Mouse (Mus musculus) kidney, adult 18-20 months (tissue): Measurements from ENCODE around the gene Gtf2a1l.
A peak's percentile ranks its signal among the peaks of the same experiment; 100 is the strongest.

Source experiments
- DNase-seq: peaks from one replicate; pipeline ENCODE4 v3.0.0; 2021

Gtf2a1l gene

DNA sequence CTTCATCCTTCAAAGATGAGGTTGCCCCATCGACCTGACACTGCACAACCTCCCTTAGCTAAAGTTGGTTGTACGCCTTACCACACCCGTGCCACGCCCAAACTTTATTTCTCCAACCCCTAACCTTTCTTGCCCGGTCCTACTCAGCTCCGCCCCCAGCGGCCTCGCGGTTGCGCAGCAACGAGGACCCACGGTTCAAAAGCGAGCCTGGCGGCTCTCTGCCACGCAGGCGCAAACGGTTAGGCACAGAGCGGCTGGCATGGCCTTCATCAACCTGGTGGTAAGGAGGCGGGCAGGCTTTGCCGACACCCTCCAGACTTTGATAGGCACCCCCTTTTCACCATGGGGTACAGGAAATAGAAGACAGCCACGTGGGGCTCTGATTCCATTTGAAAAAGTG is at the start of gene Gtf2a1l:
Gene Gtf2a1l (plus strand): TSS at position 209 of the 400 bp plus-strand sequence.
- no peak for DNase-seq

DNA sequence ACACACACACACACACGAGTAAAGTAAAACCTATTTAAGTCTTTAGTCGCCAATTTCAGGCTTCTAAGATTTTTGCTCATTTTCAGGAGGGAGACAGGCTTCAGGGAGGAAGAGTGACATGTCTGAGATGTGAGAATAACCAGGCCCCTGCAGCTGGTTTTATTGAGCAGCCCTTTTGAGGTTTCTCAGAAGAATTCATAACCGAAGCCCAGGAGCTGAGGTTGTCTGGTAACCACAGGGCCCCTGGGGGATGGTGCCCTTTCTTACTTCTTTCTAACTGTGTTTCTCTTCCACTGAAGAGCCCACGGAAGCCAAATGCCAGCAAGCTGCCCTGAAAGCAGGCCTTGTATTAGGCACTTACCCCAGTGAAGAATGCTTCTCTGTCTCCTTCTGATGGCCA is 47.5 kb upstream of the Gtf2a1l start:
- DNase-seq = no peak

DNA sequence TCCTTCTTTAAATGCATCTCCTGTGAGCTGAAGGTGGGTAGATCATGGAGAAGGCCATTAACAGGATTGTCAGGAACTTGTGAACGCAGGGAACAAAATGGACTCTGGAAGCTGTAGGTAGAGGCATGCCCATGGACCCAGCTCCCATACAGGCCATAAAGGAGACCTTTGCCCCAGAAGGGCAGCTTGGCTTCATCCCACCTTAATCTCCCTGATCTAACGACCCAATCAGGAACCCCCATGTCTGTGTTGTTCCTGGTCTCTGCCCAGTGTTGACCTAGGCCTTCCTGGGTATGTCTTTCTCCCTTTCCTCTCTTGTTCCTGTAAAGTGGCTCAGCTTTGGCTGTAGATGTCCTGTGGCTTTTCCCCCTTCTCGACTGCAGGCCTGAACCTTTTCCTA is 47.1 kb upstream of the Gtf2a1l start:
- no peak for DNase-seq

DNA sequence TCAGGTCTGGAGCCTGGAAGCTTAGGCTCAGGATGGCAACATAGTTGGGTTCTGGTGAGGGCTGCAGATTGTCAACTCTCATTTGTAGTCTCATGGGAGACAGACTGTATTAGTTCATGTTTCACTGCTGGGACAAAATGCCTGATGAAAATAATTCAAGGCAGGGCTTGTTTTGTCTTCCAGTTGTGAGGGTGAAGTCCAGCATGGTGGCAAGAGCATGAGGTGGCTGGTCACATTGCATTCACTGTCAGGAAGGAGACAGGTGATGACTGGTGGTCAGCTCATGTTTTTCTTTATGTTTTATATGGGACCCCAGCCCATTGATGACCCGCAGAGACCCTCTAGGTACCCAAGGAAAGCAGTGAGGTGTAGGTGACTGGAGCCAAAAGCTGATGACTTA is 45.7 kb upstream of the Gtf2a1l start:
- no peak for DNase-seq

DNA sequence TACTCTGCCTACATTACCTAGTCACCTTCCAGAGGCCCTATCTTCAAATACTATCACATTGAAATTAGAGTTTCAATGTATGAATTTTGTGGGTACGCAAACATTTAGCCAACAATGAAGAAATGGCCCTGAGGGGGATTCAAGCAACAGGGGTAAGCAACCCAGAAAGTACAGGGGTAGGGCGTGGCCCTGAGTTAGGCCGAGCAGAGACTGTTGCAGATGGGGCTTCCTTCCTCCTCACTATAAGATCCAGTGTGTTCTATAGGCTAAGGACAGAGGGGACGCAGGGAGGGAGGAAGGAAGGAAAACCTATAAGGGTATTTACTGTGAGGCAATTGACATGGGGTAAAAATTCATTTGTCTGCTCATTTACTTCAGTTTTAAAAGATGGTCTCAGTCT is 44.1 kb upstream of the Gtf2a1l start:
- no peak for DNase-seq

DNA sequence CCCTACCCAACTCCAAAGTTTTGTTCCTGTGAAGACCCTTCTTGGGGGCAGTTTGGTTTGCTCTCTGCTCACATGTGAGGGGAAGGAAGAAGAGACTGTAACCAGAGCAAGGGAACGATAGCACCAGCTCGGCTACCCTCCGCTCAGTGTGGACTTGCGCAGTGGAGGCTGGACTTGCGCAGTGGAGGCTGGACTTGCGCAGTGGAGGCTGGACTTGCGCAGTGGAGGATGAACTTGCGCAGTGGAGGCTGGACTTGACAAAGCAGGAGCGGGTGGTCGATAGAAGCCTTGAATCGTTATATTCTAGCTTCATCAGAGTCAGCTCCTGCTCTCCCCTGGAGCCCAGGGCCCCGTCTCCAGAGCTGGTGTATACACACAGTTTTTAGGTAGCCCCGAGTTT is 43.1 kb upstream of the Gtf2a1l start:
- no peak for DNase-seq

DNA sequence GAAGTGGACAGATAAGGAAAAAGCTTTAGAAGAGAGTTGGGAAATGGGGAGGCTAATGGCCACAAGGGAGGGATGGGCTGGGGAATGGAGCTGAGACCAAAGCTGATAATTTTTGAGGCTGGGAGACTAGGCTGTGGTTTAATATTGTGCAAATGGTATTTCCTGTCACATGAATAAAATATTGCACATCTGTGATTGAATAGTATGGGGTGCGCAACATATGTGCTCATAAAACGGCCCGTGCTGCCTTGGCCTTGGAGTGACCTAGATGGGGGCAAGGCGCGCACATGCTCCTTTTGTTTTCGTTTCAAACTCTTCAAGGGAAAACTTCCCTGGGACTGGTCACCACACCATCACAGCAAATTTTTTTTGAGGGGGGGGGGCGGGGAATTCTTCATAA is 42.5 kb upstream of the Gtf2a1l start:
- DNase-seq = no peak

DNA sequence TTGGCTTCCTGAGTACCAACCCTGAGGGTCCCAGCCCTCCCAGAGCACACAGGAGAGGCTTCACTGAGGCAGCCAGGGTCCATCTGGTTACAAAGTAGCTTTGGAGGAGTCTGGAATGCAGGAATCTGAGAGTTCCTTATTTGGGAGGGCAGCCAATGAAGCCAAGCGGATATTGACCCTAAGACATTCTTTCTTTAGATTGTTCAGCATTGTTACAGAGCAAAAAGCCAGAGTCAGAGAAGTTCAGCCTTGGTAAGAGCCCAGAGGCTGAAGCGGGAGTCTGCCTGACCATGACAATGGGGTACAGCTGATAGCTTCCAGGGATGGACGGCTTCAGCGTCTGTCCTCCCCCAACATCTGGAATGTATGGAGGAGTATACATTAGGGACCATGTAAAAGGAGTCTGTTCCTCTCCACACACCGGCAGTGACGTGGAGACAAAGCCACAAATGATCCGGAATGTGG is 42.1 kb upstream of the Gtf2a1l start:
- peak; percentile 39 for DNase-seq

DNA sequence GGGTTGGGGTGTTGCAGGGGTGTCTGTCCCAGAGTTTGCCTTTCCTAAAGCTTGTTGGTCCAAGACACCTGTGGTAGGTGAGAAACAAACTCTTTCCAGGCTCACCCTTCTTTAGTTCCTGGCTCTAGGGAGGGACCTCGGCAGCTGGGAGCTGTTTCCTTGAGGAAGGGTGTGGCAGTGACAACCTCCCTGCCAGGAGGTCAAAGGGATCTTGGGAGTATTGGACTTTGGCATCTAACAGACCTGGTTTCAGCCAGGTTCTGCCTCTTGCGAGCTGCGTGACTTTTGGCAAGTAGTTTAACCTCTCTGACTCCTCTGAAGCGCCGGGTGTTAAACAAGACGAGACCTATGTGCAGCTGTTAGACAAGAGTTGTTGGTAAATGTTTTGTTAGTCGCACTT is 41.3 kb upstream of the Gtf2a1l start:
- peak; percentile 57 for DNase-seq

DNA sequence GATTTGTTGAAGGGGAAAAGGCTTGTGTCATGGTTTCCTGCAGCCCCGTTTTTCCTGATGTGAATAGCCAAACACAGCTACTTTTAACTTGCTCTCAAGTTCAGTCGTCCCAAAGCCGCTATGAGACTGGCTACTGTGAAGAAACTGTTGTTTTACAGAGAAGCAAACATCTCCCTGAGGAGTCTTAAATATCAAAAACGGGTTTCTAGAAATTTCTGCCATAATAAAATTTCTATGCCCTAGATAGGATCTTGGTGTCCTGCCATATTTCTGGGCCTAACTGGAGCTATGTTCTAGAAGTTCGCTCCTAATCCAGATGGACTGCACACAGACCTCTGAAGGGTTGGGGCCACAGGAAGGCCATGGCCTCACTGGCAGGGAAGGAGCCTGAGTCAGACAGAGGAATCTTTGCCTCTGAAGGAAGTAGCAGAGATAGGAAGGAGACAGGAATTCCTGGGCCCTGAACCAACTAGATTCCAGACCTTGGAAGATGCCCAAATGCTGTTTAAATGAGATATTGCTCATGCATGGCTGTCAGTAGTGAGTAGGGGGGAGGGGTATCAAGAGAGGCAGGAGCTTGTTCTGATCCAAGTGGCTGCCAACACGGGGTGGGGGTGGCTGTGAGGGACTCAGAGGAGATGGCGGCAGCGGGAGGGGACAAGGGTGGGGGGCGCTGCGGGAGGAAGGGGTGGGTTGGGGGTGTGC is 39.6 kb upstream of the Gtf2a1l start:
- DNase-seq = peak; percentile 66

DNA sequence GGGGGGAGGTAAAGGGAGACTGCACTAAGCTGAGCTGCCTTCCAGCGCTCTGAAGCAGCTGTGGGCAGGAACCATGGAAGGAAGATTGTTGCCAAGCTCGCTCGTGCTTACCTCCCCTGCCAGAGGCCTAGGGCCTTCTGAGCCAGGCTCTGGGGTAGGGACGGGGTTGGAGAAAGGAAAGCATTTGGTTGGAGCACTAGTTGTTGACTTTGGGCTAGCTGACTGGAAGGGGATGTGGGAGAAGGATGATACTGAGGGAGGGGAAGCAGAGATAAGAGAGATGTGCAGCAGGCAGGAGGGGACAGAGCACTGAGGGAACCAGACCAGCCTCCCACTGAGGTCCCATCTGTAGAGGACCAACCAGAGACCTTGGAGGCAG is 39.1 kb upstream of the Gtf2a1l start:
- peak; percentile 54 for DNase-seq

DNA sequence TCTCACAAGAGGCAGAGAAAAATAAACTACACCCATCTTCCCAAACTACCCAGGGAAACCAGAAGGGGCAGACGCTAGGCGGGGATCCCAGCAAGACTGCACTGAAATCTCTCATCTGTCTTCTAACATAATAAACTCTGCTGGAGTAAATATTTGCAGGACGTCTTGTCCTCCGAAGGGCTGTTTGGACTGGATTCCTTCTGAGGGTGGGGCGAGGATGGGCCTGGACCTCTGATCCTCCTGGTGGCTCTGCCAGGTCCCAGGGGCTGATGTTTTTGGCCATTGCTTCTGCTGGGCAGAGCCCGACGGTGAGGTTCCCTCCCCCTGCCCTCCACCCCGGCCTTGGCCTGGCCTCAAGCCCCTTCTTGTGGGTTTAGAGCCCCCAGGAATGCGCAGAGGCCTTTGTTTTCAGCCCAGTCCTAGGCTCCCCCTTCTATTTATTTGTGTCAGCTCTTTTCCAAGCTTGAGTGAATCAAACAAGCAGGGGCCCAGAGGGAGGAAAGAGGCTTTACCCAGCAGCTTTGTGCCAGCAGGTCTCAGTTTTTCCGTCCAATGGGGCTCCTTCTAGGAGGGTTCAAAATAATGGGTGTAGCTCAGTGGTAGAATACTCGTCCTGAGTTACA is 38.4 kb upstream of the Gtf2a1l start:
- DNase-seq = peak; percentile 67

DNA sequence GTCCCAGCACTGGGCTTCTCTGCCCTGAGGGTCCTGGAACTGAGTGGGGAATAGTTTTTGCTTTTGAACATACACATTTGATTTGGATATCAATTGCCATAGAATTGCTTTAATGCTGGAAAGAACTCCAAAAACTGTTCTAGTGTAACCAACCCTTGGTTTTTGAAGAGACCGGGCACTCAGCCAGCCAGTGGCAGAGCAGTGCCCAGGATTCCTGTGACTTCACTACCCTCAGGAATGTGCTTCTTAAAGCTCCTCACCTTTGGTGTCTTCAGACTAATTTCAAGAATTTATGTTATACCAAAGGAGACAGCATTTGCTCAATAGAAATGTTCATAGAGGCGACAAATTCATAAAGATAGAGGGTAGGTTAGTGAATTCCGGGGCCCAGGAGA is 37.9 kb upstream of the Gtf2a1l start:
- peak; percentile 75 for DNase-seq

DNA sequence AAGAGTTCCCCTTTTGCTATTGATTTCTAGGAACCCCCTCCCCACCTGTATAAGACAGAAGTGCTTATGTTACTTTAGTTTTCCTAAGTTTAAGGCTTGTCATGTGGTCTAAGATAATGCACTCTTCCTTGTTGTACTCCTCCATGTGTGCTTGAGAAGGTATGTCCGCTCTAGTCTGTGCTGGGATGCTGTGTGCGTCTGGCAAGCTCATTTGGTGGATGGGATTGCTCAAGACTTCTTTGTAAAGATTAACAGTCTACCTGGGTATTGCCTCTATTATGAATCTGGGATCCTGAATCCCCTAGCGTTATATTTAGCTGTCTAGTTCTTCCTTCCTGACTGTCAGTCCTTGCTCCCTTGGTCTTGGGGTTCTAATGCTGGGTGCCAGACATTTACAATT is 35.8 kb upstream of the Gtf2a1l start:
- no peak for DNase-seq

DNA sequence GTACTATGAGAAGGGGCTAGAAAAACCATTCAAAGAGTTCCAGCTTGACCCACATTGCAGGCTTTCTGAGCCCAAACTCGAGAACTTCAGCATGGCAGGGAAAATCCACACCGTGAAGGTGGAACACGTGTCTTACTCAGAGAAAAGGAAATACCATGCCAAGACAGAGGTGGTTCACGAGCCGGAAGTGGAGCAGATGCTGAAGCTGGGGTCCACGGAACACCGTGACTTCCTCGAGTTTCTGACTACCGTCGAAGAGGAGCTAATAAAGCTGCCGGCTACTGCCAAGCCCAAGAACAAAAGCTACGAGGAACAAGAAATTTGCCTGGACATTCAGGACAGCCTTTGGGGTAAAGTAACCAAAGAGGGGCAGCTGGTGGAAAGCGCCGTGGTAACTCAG is 32.4 kb upstream of the Gtf2a1l start:
- DNase-seq = no peak

DNA sequence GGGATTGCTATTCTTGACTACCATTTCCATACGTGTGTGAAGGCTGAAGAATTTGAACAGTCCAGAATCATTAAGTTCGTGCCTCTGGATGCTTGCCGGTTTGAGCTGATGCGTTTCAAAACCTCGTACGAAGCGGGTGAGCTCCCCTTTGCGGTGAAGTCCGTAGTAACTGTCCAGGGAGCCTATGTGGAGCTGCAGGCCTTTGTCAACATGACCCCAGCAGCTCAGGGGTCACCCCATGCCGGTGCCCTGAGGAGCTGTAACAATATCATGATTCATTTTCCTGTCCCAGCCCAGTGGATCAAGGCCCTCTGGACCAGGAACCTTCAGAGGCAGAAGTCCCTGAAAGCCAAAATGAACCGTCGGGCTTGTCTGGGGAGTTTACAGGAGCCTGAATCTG is 31.9 kb upstream of the Gtf2a1l start:
- DNase-seq = peak; percentile 20

DNA sequence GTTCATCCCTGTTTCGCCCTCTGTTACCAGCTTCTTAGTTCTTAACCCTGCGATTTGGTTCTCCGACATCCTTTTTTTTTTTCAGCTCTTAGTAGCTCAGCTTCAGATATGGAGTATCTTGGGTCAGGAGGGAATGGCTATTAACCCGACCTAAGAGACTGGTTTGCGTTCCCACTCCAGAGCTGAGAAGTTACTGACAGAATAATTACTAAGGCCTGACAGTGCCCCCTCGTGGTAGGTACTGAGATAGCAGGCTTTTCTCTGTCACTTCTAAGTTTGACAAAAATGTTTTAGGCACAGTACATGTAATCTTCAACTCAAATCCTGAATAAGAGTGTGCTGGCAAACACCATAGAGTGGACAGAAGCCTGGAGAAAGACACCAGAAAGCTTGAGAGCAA is 27.4 kb upstream of the Gtf2a1l start:
- DNase-seq = peak; percentile 75

DNA sequence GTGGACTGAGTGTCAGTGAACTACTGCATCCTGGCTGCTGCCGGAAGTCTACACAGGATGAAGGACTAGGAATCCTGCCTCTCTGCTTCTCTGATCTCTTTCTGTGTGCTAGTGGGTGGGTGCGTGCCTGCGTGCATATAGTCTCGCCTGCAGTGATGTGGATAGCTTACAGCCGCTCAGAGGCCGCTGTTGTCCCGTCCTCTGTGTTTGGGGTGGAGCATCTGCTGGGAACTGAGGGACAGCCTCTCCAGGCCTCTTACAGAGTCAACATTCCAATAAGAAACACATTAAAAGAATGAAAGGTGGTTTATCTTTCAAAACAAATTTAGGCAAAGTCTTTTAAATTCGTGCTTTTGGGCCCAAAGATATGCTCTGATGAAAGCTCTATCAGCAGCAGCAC is 26.6 kb upstream of the Gtf2a1l start:
- no peak for DNase-seq

DNA sequence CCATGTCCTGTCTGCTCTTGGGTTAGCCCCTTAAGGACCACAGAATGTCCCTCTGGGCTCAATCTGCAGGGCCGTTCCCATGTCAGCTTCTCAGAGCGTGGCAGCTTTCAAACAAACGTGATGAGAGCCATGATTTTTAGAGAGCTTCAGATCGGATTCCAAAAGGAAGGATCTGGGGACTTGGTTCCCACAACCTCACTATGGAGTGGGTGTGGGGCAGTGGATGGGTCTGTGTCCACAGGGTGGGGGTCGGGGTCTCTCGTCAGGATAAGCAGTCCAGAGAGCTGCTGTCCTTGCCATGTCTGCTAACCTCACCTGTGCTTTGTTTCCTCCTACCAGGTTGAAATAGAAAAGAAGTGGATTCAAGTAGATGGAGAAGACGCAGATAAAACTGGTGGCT is 23.6 kb upstream of the Gtf2a1l start:
- DNase-seq = no peak

DNA sequence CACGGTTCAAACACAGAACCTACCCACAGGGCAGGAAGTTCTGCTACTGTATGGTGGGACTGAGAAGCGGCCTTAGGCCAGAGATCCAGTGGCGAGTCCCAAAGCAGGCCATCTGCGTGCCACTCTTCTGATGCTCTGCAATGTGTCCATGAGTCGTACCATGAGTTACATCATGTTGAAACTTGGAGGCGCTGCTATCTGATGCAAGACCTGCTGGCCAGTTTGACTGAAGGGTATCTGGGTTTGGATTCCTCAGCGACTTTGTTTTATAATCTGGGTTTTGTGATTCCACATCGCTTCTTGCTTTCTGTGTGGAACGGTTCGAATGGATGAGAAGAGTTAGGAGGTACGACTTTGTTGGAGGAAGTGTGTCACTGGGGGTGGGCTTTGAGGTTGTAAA is 23.2 kb upstream of the Gtf2a1l start:
- no peak for DNase-seq

DNA sequence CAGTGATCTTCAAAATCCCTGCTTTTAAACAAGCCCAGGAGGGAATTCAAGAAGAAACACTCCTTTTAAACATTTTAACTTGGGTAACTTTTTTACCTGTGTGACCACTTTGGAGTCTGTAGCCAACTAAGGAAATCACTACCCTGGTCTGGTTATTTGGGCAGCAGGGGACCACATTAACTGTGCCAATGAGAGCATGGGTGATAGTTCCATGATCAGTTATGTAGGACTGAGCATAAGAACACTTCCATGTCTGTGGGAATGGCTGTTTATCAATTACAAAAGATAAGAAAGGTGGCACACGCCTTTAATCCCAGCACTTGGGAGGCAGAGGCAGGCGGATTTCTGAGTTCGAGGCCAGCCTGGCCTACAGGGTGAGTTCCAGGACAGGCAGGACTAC is 21.3 kb upstream of the Gtf2a1l start:
- DNase-seq = no peak

DNA sequence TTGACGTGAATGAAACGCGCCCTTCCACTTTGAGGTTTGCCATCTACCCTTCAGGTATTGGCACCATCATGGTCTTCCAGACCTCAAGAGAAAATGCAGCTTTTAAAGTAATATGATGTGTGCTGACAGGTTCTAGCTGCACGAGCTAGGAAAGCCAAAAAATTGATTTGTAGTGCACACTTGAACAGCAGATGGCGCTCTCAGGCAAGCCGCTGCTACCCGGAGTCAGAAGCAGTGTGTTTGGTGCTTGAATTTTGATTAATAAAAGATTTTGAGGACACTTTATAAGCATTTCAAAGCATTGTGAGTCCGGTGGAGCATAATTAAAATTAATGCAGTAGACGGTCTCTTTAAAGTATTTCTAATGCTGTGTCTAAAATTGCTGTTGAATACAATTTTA is 16.4 kb upstream of the Gtf2a1l start:
- peak; percentile 64 for DNase-seq

DNA sequence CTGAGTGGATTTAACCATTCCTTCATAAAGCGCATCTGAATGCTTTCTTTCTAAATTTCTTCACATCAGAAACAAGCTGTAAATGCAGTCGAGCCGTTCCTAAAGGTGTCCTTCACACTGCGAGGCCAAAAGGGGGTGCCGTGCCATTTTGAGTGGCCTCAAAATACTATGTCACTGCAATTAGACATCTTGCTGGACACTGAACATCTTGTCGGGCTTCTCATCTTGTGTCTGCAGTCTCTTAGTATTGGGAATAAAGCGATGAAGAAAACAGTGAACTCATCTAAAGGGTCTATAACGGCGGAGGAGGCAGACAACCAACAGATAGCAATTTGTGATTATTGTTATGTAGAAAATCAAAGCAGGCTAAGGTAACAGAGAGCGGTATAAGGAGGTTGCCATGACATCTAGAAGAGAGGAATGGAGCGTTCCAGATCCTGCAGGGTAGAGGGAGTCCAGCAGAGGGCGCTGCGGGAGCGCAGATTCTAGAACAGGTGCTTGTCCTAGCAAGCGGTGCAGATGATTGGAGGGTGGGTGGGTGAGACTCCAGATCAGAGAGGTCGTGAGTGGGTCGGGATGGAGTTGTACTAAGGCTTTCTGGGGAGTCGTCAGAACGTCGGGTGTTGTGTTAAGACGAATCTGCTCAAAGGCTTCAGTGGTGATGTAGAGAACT is 15.6 kb upstream of the Gtf2a1l start:
- DNase-seq = peak; percentile 76

DNA sequence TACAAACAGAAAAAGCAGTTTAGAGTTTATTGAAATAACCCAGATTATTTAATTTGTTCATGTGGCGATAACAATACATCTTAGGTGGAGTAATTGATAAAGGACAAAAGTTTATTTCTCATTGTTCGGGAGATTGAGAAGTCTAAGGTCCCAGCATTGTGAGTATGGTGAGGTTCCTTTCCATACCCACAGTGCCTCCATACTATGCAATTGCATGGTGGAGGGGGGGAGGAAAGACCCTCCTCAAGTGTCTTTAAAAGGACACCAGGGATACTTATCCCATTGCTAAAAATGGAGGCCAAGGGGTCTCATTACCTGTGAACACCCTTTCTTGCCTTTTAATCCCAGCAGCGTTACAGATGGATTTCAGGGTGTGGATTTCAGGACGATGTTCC is 15.1 kb upstream of the Gtf2a1l start:
- DNase-seq = no peak
